Mouse (Mus musculus) CD4-positive, CD25-positive, alpha-beta regulatory T cell, adult 4 months (primary cell): ENCODE measurements around the gene Gm49387. TPM values are rescaled to one million over a fixed set of nuclear protein-coding genes. Genes with fewer than 3 reads are reported as not detected.
"Not testable (repeated sequence)": the region's sequence is repeated elsewhere in the genome, so short reads cannot be mapped to it uniquely, and the experiment has no call there.

Experiments
- ATAC-seq: one replicate; pipeline ENCODE4 v1.8.0; 2017
- polyA plus RNA-seq, 2 experiments: library from polyadenylated mRNA; unstranded; fragments of 100-300 nt; shearing (Covaris generic); gene quantifications; one replicate each; pipeline ENCODE4 v1.2.1; 2017

Gene Gm49387
- polyA plus RNA-seq, 2 experiments from 2014 or later = 0.62 TPM; not detected in 1

GRCm38 (mm10) chr14:31630677-31631076, 10.0 kb downstream of the Gm49387 start:
- ATAC-seq = no peak

GRCm38 (mm10) chr14:31622748-31623147, 17.9 kb downstream of the Gm49387 start:
- ATAC-seq = no peak

- ATAC-seq = no peak
Measured at GRCm38 (mm10) chr14:31620591-31621223, 20.0 kb downstream of the Gm49387 start.

DNA sequence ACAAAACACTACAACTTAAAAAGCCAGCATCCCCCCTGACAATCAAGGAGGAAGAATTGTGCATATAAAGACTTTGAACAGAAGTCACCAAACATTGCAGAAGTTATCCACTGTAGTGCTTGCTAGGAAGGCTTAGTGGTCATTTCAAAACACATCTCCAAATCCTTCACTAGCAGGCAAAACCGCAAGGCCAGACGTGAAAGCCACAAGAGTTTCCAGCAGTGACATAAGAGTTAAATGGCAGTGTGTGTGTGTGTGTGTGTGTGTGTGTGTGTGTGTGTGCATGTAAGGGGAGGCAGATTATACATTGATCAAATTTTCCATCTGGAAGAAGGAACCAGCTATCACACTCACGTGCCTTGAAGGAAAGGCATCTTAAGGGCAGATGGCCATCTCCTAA, 22.7 kb downstream of the Gm49387 start:
- no peak for ATAC-seq

DNA sequence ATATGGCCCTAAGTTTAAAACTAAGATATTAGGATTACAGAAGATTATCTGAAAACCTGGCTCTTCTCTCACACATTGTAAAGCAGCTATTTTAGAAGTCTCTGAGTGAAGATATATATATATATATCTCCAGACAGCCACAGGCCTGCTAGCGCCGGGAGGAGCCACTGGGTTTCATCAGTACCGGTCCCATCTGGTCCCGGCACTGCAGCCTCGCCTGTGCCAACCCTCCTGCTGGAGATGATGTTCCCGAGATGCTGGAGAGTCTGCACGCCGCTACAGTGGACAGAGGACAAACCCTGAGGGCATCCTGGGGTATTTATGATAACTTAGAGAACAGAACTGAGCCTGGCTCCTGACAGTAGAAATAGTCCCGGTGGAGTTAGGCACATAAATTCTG, 23.5 kb downstream of the Gm49387 start:
- ATAC-seq = no peak

DNA sequence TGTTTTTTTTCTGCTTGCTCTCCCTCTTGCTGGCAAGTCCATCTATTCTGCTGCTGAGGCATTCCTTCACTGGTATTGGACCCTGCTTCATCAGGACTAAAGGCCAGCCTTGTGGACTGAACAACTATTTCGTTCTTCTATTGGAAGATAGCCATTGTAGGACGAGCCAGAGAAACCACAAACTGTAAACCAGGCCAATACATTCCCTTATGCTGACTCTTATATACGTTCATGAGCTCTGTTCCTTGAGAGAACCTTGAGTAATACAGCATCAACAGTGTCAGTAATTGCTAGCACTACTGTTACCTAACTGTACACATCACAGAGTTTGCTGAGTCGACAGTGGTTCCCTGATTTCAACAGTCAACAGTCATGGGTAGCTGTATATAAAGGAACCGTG, 27.0 kb downstream of the Gm49387 start:
- no peak for ATAC-seq

DNA sequence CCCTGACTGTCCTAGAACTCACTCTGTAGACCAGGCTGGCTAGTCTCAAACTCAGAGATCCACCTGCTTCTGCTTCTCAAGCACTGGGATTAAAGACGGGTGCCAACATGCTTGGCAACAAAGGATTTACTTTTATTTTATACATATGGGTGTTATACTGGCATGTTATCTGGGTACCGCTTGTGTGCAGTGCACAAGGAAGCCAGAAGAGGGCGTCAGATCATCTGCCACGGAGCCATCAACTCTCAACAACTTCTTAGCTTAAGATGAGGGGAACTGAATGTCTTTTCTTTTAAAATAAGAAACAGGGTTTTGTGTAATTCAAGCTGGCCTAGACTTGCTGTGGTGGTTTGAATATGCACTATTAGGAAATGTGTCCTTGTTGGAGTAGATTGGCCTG, 28.7 kb downstream of the Gm49387 start:
- no peak for ATAC-seq

DNA sequence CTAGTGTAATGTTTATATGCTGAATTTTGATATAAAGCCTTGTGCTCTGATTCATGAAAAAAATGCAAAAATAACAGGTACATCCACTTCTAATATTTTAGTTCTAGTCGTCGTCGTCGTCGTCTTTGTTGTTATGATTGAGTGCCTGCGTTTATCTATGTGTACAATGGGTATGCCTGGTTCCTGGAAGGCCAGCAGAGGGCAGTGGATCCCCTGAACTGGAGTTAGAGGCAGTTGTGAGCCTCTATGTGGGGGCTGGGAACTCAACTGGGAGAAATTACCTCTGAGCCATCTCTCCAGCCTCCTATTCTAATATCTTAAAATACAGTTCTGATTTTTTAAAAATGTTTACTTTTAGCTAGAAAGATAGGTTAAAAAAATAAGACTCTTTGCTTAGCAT, 35.2 kb downstream of the Gm49387 start:
- no peak for ATAC-seq

GRCm38 (mm10) chr14:31604916-31605315, 35.8 kb downstream of the Gm49387 start:
- ATAC-seq = no peak

DNA sequence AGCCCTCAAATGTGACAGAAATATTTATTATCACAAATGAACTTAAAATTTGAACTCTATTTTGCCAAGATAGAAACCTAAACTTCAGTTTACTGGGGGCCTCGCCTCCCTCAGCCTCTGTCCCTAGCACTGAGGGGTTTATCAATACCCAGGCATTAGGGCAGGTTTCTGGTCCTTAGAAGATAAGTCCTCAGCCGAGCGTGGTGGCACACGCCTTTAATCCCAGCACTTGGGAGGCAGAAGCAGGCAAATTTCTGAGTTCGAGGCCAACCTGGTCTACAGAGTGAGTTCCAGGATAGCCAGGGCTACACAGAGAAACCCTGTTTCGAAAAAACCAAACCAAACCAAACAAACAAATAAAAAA, 38.1 kb downstream of the Gm49387 start:
- ATAC-seq = not testable (repeated sequence)

DNA sequence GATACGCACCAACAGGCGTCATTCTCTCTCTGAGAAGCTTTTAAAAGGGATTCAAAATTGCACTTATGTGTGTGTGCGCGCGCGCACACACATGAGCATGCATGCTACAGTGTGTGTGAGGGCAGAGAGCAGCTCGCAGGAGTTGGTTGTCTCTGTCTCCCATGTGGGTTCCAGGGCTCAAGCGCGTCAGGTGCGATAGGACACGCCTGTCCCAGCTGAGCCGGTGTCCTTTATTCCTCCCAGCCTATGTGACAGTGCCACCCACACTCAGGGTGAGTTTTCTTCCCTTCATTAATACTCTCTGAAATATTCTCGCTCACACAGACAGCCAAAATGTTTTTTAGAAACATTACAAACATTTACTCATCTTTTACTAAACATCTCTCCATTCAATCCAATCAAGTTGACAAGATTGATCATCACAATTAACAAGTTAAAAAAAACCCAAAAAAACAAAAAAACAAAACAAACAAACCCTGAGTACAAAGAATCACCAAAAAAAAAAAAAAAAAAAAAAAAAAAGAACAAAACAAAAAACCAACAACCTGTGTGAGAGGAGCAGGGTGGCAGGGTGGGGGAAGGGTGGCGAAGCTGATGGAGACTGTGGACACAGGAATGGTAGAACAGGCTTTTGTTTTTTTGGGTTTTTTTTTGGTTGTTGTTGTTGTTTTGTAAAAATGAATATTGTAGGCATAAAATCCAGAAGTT, 38.6 kb downstream of the Gm49387 start:
- no peak for ATAC-seq

- peak; percentile 77 for ATAC-seq
Measured at GRCm38 (mm10) chr14:31597446-31597845, 43.2 kb downstream of the Gm49387 start.

DNA sequence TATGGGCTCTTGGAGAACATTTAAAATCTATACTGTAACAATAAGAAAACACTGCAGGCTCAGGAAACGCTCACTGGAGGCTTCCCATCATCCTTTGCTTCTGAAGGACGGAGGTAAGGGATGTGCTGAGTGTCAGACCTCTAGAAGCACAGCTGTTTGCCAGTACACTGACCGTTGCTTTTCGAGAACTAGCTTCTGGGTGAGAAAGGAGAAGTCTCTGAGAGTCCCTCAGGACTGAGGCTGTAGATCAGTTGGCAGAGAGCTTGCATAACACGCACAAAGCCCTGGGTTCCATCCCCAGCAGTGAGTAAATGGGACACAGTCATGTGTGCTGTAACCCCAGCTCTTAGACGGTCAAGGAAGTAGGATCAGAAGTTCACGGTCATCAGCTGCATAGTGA, 44.3 kb downstream of the Gm49387 start:
- ATAC-seq = no peak

GRCm38 (mm10) chr14:31594693-31595092, 46.0 kb downstream of the Gm49387 start:
- ATAC-seq = no peak

- no peak for ATAC-seq
Measured at GRCm38 (mm10) chr14:31593036-31593435, 47.6 kb downstream of the Gm49387 start.

- ATAC-seq = no peak
Measured at GRCm38 (mm10) chr14:31591243-31591642, 49.4 kb downstream of the Gm49387 start, which contains the start of gene Colq. TSS of gene Colq (minus strand) at chr14:31591343.

- no peak for ATAC-seq
Measured at GRCm38 (mm10) chr14:31586451-31586850, 54.2 kb downstream of the Gm49387 start.

DNA sequence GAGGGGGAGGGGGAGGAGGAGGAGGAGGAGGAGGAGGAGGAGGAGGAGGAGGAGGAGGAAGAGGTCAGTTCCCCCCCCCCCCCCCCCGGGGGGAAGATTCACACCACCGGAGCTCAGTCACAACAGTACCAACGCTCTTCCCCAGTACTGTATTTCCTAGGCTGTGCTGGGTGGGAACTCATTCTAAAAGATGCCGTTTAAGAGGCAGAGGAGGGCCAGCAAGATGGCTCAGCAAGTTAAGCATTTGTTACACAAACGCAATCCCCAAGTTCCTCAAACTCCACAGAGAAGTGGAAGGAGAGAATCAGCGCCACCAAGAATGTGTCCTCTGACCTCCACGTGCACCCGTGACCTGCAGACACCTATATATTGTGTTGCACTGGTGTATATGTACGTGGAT, 57.6 kb downstream of the Gm49387 start:
- no peak for ATAC-seq

DNA sequence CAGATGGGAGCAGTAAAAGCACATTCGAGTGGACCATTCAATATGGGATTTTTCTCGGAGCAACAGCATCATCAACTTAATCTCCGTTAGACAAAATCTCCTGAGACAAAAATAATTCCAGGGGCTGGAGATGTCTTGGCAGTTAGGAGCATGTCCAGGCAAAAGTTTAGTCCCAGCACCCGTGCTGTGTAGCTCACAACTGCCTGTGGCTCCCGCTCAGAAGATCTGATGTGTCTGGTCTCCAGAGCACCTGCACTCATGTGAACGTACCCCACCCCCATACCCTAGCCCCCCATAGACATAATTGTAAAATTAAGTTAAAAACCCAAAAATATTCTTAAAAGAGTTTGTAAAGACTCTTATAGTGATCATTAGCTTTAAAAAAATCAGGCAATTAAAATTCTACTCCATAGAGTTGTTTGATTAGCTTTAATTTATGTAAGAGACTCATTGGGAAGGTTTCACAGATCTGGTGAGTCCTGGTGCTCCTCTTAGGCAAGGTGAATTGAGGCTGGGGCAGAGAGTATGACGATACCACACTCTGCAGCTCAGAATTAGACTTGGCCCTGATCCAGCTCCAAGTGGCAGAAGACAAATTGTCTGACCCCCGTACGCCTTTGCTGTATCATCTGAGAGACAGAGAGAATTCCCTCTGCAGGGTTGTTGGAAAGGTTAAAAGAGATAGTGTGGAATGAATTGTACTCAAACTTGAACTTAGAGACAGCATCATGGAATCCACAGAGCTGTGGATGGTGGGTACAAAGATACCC, 62.5 kb downstream of the Gm49387 start:
- no peak for ATAC-seq

DNA sequence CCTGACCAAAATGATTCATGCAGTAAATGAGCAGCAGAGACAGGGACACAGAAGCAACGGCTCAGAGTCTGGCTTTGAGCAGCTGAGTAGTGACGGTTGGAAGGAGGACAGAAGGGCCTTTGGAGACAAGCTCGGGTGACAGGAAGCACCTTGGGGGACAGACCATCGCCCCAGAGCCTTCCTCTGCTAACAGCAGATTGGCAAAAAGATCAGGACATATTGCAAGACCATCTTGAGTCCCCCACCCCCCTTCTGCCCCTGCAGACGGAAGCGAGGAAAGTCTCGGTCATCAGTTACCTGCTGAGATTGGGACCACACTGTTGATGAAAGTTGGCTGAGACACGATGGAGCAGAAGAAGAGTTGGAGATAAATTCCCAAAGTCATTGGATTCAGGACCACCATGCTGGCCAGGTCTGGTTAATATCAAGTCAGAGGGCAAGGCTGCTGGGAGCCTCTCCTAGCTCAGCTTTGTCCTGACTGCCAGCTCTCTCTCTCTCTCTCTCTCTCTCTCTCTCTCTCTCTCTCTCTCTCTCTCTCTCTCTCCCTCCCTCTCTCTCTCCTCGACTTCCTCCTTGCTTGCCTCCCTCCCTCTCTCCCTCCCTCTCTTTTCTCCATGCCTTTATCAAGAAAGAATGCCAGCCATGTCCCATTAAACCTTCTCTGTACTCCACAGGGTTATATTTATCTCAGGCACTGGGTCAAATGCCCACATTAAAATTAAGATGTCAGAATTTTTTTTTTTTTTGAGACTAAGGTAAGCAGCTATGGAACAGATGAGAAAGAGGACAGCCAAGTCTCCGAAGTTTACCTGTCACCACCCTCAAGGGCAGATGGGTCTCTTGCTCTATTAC, 63.6 kb downstream of the Gm49387 start:
- peak; percentile 20 for ATAC-seq

- no peak for ATAC-seq
Measured at GRCm38 (mm10) chr14:31575866-31576265, 64.8 kb downstream of the Gm49387 start.

GRCm38 (mm10) chr14:31574903-31575665, 65.6 kb downstream of the Gm49387 start:
- ATAC-seq = peak; percentile 51
